Mouse (Mus musculus) stomach, postnatal 0 days (tissue): ENCODE data around the gene Insm1. TPM values are rescaled to one million over a fixed set of nuclear protein-coding genes. Genes with fewer than 3 reads are reported as not detected.

ENCODE experiments used
- ATAC-seq: fragments of 200-750 bp; cut with Nextera tagmentation; 2 replicates; pipeline ENCODE4 v1.8.0; 2017; ENCODE audit not compliant: low FRiP score, low TSS enrichment
- DNase-seq: peaks from one replicate; pipeline ENCODE4 v3.0.0-alpha.2; 2016; ENCODE audit warnings: low spot score
- H3K27ac ChIP-seq: fragments of 300-500 bp; sonication (generic); replicated peaks from 2 replicates; pipeline ENCODE4 v1.5.1; 2014; ENCODE audit warnings: mild to moderate bottlenecking, control low read depth
- H3K27me3 ChIP-seq: fragments of 300-500 bp; sonication (generic); 2 replicates; pipeline ENCODE4 v1.6.1; 2014; ENCODE audit warnings: low read length; ENCODE audit not compliant: control insufficient read depth, insufficient read depth
- H3K36me3 ChIP-seq: fragments of 300-500 bp; sonication (generic); 2 replicates; pipeline ENCODE4 v1.6.1; 2014; ENCODE audit warnings: low read length, mixed read lengths; ENCODE audit not compliant: control insufficient read depth, insufficient read depth
- H3K4me1 ChIP-seq: fragments of 300-500 bp; sonication (generic); replicated peaks from 2 replicates; pipeline ENCODE4 v1.6.1; 2014; ENCODE audit warnings: antibody characterized with exemption; ENCODE audit not compliant: control insufficient read depth, insufficient read depth
- H3K4me2 ChIP-seq: fragments of 300-500 bp; sonication (generic); replicated peaks from 2 replicates; pipeline ENCODE4 v1.6.1; 2014; ENCODE audit warnings: low read depth, mild to moderate bottlenecking, control low read depth, moderate library complexity
- H3K4me3 ChIP-seq: fragments of 300-500 bp; sonication (generic); 2 replicates; pipeline ENCODE4 v1.5.1; 2014; ENCODE audit warnings: low read depth, low read length, control low read depth
- H3K9ac ChIP-seq: fragments of 300-500 bp; sonication (generic); 2 replicates; pipeline ENCODE4 v1.6.1; 2014; ENCODE audit warnings: mild to moderate bottlenecking, low read length, control low read depth, mixed read lengths
- H3K9me3 ChIP-seq: fragments of 300-500 bp; sonication (generic); 2 replicates; pipeline ENCODE4 v1.6.1; 2016; ENCODE audit warnings: low read length; ENCODE audit not compliant: control insufficient read depth
- CTCF ChIP-seq: IDR thresholded peaks from 2 replicates; pipeline ENCODE4 v1.5.1; 2016; ENCODE audit warnings: antibody characterized with exemption, low read depth, mild to moderate bottlenecking, moderate library complexity
- EP300 ChIP-seq: optimal IDR thresholded peaks from 2 replicates; pipeline ENCODE3; 2016; ENCODE audit warnings: antibody characterized with exemption
- WGBS: fragments of 180-500 bp; shearing (Covaris S2); extraction: QIAGEN DNeasy Blood & Tissue Kit; methylation state at CpG from one replicate; pipeline ENCODE4 v1.1.7; 2014; 5-methylcytosine and 5-hydroxymethylcytosine counted together
- polyA plus RNA-seq: library from polyadenylated mRNA; unstranded; fragments of >200 nt; fragmentation: Nextera tagmentation; extraction: Ambion mirVana; gene quantifications from 2 replicates; pipeline ENCODE4 v1.2.1, GENCODE M21; 2015

Insm1 gene
- polyA plus RNA-seq, 1 experiment from 2014 or later, result 0.29 TPM

DNA sequence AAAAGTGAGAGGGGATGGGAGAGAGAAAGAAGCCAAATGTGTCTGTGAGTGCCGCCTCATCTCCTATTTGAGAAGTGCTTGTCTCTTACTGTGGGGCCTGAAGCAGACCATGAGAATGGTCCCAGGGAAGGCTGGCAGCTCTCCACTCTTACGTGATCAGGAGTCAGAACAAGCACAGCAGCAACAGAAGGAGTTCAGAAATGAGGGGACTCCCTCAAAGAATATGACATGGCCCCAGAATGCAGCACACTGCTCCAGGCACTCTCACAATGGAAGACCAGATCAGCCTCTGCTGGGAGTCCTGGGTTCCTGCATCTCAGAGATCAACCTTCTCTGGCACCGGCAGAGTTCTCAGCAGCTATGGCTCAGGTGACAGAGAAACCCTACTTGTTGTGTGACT, 5.9 kb downstream of the Insm1 start:
- WGBS, result 69% methylated on average over 3 of the region's 3 CpGs
- ATAC-seq (no peak), DNase-seq (no peak)
- Histone ChIP-seq H3K4me2 (no peak overlapping the region), H3K9ac (no peak overlapping the region), H3K27ac (no peak overlapping the region), H3K4me3 (no peak overlapping the region), H3K4me1 (peaks cover 3% of the 10 kb centered on the region; the same call in 1 of the 2 replicates), H3K36me3 (no peaks in the 10 kb centered on the region), H3K9me3 (no peaks in the 10 kb centered on the region), H3K27me3 (peaks cover 19% of the 10 kb centered on the region)
- no peak for TF ChIP-seq CTCF
- TF ChIP-seq EP300, result no peak

DNA sequence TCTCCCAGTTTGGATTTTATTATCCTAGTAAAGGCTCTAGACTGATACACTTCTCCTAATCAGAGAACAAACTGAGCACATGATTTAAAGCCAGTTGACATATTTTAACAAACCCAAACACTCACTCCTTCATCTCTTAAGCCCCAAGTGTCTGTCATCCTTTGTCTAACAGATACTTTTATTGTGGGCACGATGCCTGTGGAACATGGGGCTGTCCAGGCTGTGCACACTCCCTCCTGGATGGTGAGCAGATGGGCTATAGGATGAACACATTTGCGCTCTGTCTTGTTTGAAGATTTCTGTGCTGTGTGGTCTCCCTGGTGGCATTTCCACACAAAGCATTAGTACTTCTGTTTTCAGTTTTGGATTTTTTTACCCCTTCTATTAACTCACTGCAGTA, 6.7 kb downstream of the Insm1 start:
- 68% methylated on average over 2 of the region's 2 CpGs for WGBS
- Histone ChIP-seq H3K9ac (no peak overlapping the region), H3K4me1 (no peaks in the 10 kb centered on the region), H3K27ac (no peak overlapping the region), H3K4me2 (no peak overlapping the region), H3K9me3 (no peaks in the 10 kb centered on the region), H3K27me3 (peaks cover 11% of the 10 kb centered on the region), H3K36me3 (no peaks in the 10 kb centered on the region), H3K4me3 (no peak overlapping the region)
- TF ChIP-seq EP300 (no peak), CTCF (no peak)
- ATAC-seq (no peak), DNase-seq (no peak)

DNA sequence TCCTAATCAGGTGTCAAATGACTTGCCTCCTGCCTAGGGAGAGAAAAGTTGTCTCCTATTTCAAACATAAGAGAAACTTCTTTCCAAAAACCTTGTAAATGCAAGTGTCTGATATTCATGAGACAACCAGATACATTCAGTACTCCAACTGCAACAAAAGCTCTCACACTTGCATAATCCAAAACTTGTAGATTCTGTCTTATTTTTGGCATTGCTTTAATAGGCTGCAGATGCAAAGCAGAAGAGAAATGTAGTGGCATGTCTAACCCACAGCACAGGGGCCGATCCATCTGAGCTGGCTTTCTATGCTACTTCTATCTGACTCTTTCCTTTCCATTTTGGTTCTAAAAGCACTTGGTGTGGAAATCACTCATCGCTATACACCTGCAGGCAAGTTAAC, 9.8 kb downstream of the Insm1 start:
- ATAC-seq (no peak), DNase-seq (no peak)
- Histone ChIP-seq H3K36me3 (no peaks in the 10 kb centered on the region), H3K4me3 (no peak overlapping the region), H3K27ac (no peak overlapping the region), H3K9ac (no peak overlapping the region), H3K27me3 (peaks cover 4% of the 10 kb centered on the region), H3K9me3 (no peaks in the 10 kb centered on the region), H3K4me1 (no peaks in the 10 kb centered on the region), H3K4me2 (no peak overlapping the region)
- 85% methylated on average over 2 of the region's 2 CpGs for WGBS
- no peak for TF ChIP-seq EP300
- TF ChIP-seq CTCF, result no peak

DNA sequence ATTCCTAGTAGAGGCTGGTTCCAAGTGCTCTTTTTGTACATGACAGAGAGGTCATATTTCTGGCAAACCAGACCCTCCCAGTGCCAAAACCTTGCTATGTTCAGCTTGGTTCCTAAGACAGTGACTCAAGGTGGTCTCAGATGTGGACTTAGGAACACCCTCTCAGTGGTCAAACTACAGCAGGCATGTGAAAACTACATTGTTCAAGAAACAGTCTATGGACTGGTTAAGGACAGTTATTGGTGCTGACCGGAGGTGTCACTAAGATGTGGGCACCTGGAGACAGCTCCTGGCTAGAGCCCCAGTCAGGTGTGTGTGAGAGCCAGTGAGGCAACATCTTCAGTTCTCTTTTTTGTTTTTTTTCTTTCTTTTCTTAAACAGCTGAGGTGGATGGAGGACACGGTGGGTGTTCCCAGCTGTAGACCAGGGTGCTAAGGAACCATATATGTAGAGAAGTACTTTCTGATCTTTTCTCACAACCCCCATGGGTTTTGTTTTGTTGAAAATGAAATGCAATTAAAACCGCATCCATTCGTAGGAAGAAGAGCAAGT, 17.6 kb downstream of the Insm1 start:
- no peaks in the 10 kb centered on the region; the same call in 1 of the 2 replicates for H3K36me3 ChIP-seq
- no peak overlapping the region for H3K4me3 ChIP-seq
- 86% methylated on average over 4 of the region's 4 CpGs for WGBS
- H3K4me1 ChIP-seq, result no peaks in the 10 kb centered on the region
- H3K27ac ChIP-seq, result no peak overlapping the region
- DNase-seq (no peak), ATAC-seq (no peak)
- TF ChIP-seq CTCF (no peak), EP300 (no peak)
- no peaks in the 10 kb centered on the region for H3K27me3 ChIP-seq
- no peak overlapping the region for H3K4me2 ChIP-seq
- H3K9me3 ChIP-seq, result no peaks in the 10 kb centered on the region
- no peak overlapping the region for H3K9ac ChIP-seq

DNA sequence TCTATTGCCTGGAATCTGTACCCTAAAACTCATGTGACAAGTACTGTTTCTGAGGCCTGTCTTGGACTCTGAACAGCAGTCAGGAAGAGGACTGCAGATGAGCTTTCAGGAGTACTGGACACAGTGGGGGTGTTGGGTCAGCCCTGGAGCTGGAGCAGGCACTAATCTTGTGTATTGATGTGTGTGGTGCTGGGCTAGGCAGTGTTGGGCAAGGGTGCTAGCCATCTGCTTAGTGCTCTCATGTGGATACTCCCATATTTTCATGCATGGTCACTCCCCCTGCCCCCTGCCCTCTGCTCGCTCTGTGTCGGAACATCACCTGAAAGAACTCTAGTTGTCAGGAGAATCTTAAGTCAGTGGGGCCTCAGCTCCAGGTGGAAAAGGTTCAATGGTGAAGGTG, 22.3 kb downstream of the Insm1 start:
- Histone ChIP-seq H3K4me3 (no peak overlapping the region), H3K4me1 (no peaks in the 10 kb centered on the region), H3K27ac (no peak overlapping the region), H3K9me3 (no peaks in the 10 kb centered on the region), H3K27me3 (no peaks in the 10 kb centered on the region), H3K4me2 (no peak overlapping the region), H3K36me3 (peaks cover 5% of the 10 kb centered on the region; the same call in 1 of the 2 replicates), H3K9ac (no peak overlapping the region)
- no peak for TF ChIP-seq CTCF
- 92% methylated on average over 2 of the region's 2 CpGs for WGBS
- DNase-seq, result no peak
- no peak for ATAC-seq

DNA sequence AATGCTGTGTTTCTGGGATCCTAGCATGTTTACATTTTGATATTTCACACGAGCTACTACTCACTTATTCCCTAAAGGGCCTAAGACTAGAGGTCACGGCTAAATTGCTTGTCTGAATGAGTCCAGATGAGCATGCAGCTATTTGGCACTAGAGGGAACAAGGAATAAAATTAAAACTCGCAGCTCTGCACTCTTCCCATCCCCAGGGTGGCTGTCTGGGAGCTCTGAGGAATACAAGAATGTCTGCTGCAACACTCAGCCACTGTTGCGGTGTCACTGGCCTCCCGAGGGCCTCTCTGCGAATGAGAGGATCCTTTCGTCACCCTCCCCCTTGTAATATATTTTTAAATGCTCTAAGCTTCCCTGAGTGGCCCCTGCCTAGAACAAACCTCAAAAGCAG, 23.7 kb downstream of the Insm1 start:
- H3K27me3 ChIP-seq, result no peaks in the 10 kb centered on the region
- H3K4me2 ChIP-seq, result no peak overlapping the region
- no peaks in the 10 kb centered on the region for H3K9me3 ChIP-seq
- WGBS, result 66% methylated on average over 7 of the region's 7 CpGs
- no peak overlapping the region for H3K27ac ChIP-seq
- no peaks in the 10 kb centered on the region for H3K4me1 ChIP-seq
- no peak overlapping the region for H3K4me3 ChIP-seq
- TF ChIP-seq CTCF (no peak), EP300 (no peak)
- H3K36me3 ChIP-seq, result peaks cover 5% of the 10 kb centered on the region; the same call in 1 of the 2 replicates
- no peak for ATAC-seq
- no peak overlapping the region for H3K9ac ChIP-seq
- no peak for DNase-seq
